Mouse (Mus musculus): Measurements from ENCODE around the gene Hist1h1a. TPM values are rescaled to one million over a fixed set of nuclear protein-coding genes. Genes with fewer than 3 reads are reported as not detected.

Hist1h1a gene
- total and polyA plus RNA-seq, 2 experiments from 2014 or later, result 138 TPM; not detected in 1

DNA sequence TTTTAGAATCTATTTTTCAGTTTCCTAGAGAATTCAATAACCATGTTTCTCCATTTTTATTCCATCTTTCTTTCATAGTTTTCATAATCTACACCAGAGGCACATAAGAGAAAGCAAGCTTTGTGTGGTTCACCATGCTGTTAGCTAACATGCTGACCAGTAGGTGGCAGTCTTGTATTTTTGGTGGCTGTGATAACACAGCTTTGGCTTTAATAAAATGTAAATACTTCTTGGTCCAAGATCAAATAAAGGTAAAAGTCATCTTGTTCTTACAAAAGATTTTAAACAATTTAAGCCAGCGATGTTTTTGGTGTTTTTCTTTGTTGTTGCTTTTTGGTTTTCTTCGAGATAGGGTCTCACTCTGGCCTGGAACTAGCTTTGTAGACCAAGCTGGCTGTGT, 29.1 kb downstream of the Hist1h1a start:
- Histone ChIP-seq H3K27me3 (ENCODE audit: insufficient read depth, low read length) (no peaks in the 10 kb centered on the region), H3K9ac (replicated peaks; ENCODE audit: low read length, poor library complexity, severe bottlenecking) (no peak overlapping the region), H3K9me3 (ENCODE audit: low read length) (no peaks in the 10 kb centered on the region), H3K36me3 (ENCODE audit: insufficient read depth, low read length) (no peaks in the 10 kb centered on the region), H3K4me3 (ENCODE audit: low read depth, low read length) (no peak overlapping the region), H3K27ac (ENCODE audit: low read depth, low read length) (no peak overlapping the region), H3K4me1 (ENCODE audit: insufficient read depth, low read length) (no peaks in the 10 kb centered on the region), H3K4me2 (ENCODE audit: low read depth, low read length, poor library complexity, severe bottlenecking) (no peak overlapping the region)
- ATAC-seq (ENCODE audit: low FRiP score) (no peak), DNase-seq (ENCODE audit: low spot score) (peak; percentile 82)
- TF ChIP-seq CTCF (IDR thresholded peaks at IDR 0.05), result peak; percentile 95
- 38% methylated on average over 2 of the region's 2 CpGs for WGBS

DNA sequence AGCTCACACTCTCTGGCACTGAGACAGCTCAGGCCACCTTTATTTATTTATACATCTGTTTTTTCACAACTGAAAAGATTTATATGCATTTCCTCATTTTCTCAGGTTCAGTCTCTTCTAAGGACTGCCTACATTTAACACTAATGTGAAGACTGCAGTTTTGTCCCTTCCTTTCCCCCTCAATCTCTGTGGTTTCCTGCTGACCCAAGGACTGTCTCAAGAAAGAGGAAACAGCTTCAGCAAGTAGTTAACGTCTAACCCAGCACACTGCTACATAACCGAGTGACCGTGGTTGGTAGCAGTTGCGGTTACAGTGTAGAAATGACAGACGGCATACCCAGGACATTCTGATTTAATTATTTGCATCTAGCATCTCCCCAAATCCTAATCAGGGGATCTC, 35.9 kb downstream of the Hist1h1a start:
- ATAC-seq (ENCODE audit: low FRiP score) (no peak), DNase-seq (ENCODE audit: low spot score) (no peak)
- Histone ChIP-seq H3K4me1 (ENCODE audit: insufficient read depth, low read length) (no peaks in the 10 kb centered on the region), H3K27ac (ENCODE audit: low read depth, low read length) (no peak overlapping the region), H3K27me3 (ENCODE audit: insufficient read depth, low read length) (no peaks in the 10 kb centered on the region), H3K9me3 (ENCODE audit: low read length) (no peaks in the 10 kb centered on the region), H3K4me2 (ENCODE audit: low read depth, low read length, poor library complexity, severe bottlenecking) (no peak overlapping the region), H3K4me3 (ENCODE audit: low read depth, low read length) (no peak overlapping the region), H3K9ac (replicated peaks; ENCODE audit: low read length, poor library complexity, severe bottlenecking) (no peak overlapping the region), H3K36me3 (ENCODE audit: insufficient read depth, low read length) (no peaks in the 10 kb centered on the region)
- no peak for TF ChIP-seq CTCF (IDR thresholded peaks at IDR 0.05)
- WGBS, result 87% methylated on average over 5 of the region's 5 CpGs

DNA sequence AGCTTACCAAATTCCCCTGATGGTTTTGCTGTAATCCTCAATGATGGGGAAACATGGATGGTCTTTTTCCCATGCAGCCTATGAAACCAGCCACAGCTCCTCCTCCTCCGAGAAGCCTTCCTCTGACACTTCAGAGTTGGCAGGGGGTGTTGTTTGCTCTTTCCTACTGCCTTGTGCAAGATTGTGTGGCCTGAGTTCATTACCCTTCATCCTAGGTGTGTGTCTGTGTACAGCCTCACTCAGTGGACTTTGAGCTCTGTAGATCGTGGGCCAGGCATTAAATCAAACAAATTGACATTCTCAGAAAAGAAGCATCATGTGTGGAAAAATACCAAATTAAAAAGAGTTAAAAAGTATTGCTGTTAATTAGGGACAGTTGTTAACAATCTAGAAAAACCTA, 41.1 kb downstream of the Hist1h1a start:
- TF ChIP-seq CTCF (IDR thresholded peaks at IDR 0.05), result no peak
- Histone ChIP-seq H3K4me2 (ENCODE audit: low read depth, low read length, poor library complexity, severe bottlenecking) (no peak overlapping the region), H3K9ac (replicated peaks; ENCODE audit: low read length, poor library complexity, severe bottlenecking) (no peak overlapping the region), H3K27ac (ENCODE audit: low read depth, low read length) (no peak overlapping the region), H3K36me3 (ENCODE audit: insufficient read depth, low read length) (no peaks in the 10 kb centered on the region), H3K27me3 (ENCODE audit: insufficient read depth, low read length) (no peaks in the 10 kb centered on the region), H3K4me1 (ENCODE audit: insufficient read depth, low read length) (no peaks in the 10 kb centered on the region), H3K4me3 (ENCODE audit: low read depth, low read length) (no peak overlapping the region), H3K9me3 (ENCODE audit: low read length) (no peaks in the 10 kb centered on the region)
- no peak for ATAC-seq (ENCODE audit: low FRiP score)
- WGBS, result 88% methylated on average over 2 of the region's 2 CpGs
- no peak for DNase-seq (ENCODE audit: low spot score)

DNA sequence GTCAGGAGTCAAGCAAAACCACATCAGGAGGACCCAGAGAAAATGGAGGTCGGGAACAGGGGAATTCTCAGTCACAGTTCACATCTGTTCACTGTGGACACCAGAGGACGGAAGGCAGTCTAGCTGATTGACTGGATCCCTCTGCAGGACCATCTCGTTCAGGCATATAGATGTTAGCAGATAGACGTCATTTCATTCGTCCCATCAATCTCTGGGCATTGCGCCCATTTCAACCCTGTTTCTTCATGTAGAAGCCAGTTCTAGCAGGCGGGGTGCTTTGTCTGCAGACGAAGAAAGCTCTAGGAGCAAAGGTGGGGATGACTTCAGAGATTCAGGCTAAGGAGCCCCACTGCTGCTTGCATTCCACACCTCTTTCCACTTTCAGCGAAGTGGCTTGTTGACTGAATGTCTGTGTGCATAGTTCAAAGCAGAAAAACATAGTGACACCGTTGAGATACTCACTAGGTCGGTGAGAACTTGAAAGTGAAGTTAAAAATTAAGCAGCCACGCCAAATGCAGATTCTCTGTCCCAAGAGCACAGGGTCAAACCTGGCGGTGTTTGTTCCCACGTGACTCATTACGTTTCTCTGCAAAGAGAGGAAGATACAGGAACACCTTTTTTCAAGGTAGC, 43.1 kb downstream of the Hist1h1a start, which contains the start of gene Slc17a2:
TSS of gene Slc17a2 (plus strand) at position 572 of the 631 bp plus-strand sequence.
- Histone ChIP-seq H3K9me3 (ENCODE audit: low read length) (no peaks in the 10 kb centered on the region), H3K9ac (replicated peaks; ENCODE audit: low read length, poor library complexity, severe bottlenecking) (no peak within 1 kb of the TSS), H3K36me3 (ENCODE audit: insufficient read depth, low read length) (no peaks in the 10 kb centered on the region), H3K27ac (ENCODE audit: low read depth, low read length) (no peak within 1 kb of the TSS), H3K4me2 (ENCODE audit: low read depth, low read length, poor library complexity, severe bottlenecking) (no peak within 1 kb of the TSS), H3K4me1 (ENCODE audit: insufficient read depth, low read length) (no peaks in the 10 kb centered on the region), H3K4me3 (ENCODE audit: low read depth, low read length) (no peak within 1 kb of the TSS), H3K27me3 (ENCODE audit: insufficient read depth, low read length) (no peaks in the 10 kb centered on the region)
- ATAC-seq (ENCODE audit: low FRiP score) (no peak), DNase-seq (ENCODE audit: low spot score) (no peak)
- WGBS, result 90% methylated on average over 15 of the region's 15 CpGs
- TF ChIP-seq CTCF (IDR thresholded peaks at IDR 0.05), result no peak

Small RNAs within 50 kb of the gene (microRNA-seq; reads per million reads assigned to microRNA genes)
- gene Gm44314 (ENCODE audit: borderline number of aligned reads) (not detected), gene Gm44484 (ENCODE audit: borderline number of aligned reads) (not detected)

Other genes with a start within 250 kb of the Hist1h1a start
Only the 30 nearest of the 37 such genes appear.
- gene Hist1h1d, start 210.4 kb upstream of the Hist1h1a start, total RNA-seq (2014; rRNA removed), result 21.3 and 23.4 TPM in 2 replicates
- gene Hist1h1d, start 210.4 kb upstream of the Hist1h1a start, polyA plus RNA-seq (2015; fragmentation: Nextera tagmentation; extraction: Ambion mirVana), result 0.04 and 0.07 TPM in 2 replicates
- 203 and 384 TPM in 2 replicates for gene Hist1h3e, start 201.3 kb upstream of the Hist1h1a start, total RNA-seq (2014; rRNA removed)
- gene Hist1h3e, start 201.3 kb upstream of the Hist1h1a start, polyA plus RNA-seq (2015; fragmentation: Nextera tagmentation; extraction: Ambion mirVana), result 1.2 and 1.9 TPM in 2 replicates
- 76.7 and 98.8 TPM in 2 replicates for gene Hist1h2ae, start 192.4 kb upstream of the Hist1h1a start, total RNA-seq (2014; rRNA removed)
- gene Hist1h2ae, start 192.4 kb upstream of the Hist1h1a start, polyA plus RNA-seq (2015; fragmentation: Nextera tagmentation; extraction: Ambion mirVana), result 4.5 and 5.9 TPM in 2 replicates
- gene Hist1h2bg, start 192.3 kb upstream of the Hist1h1a start, total RNA-seq (2014; rRNA removed), result 248 and 572 TPM in 2 replicates
- 2.8 and 4.5 TPM in 2 replicates for gene Hist1h2bg, start 192.3 kb upstream of the Hist1h1a start, polyA plus RNA-seq (2015; fragmentation: Nextera tagmentation; extraction: Ambion mirVana)
- gene Hist1h2bf, start 189.5 kb upstream of the Hist1h1a start, total RNA-seq (2014; rRNA removed), result 194 and 327 TPM in 2 replicates
- gene Hist1h2bf, start 189.5 kb upstream of the Hist1h1a start, polyA plus RNA-seq (2015; fragmentation: Nextera tagmentation; extraction: Ambion mirVana), result 0.43 TPM in 1 of 2 replicates, not detected in the other
- 162 and 232 TPM in 2 replicates for gene Hist1h2ad, start 189.3 kb upstream of the Hist1h1a start, total RNA-seq (2014; rRNA removed)
- gene Hist1h2ad, start 189.3 kb upstream of the Hist1h1a start, polyA plus RNA-seq (2015; fragmentation: Nextera tagmentation; extraction: Ambion mirVana), result not detected in 2 replicates
- 49.8 and 92.5 TPM in 2 replicates for gene Hist1h3d, start 187.9 kb upstream of the Hist1h1a start, total RNA-seq (2014; rRNA removed)
- 0.42 and 0.55 TPM in 2 replicates for gene Hist1h3d, start 187.9 kb upstream of the Hist1h1a start, polyA plus RNA-seq (2015; fragmentation: Nextera tagmentation; extraction: Ambion mirVana)
- gene Hist1h4d, start 182.1 kb upstream of the Hist1h1a start, total RNA-seq (2014; rRNA removed), result 900 and 1,141 TPM in 2 replicates
- gene Hist1h4d, start 182.1 kb upstream of the Hist1h1a start, polyA plus RNA-seq (2015; fragmentation: Nextera tagmentation; extraction: Ambion mirVana), result 18.0 and 18.8 TPM in 2 replicates
- gene Hist1h2be, start 142.5 kb upstream of the Hist1h1a start, total RNA-seq (2014; rRNA removed), result 75.1 and 75.2 TPM in 2 replicates
- 0.32 and 0.33 TPM in 2 replicates for gene Hist1h2be, start 142.5 kb upstream of the Hist1h1a start, polyA plus RNA-seq (2015; fragmentation: Nextera tagmentation; extraction: Ambion mirVana)
- 159 and 160 TPM in 2 replicates for gene Hist1h1e, start 141.1 kb upstream of the Hist1h1a start, total RNA-seq (2014; rRNA removed)
- 8.0 and 9.5 TPM in 2 replicates for gene Hist1h1e, start 141.1 kb upstream of the Hist1h1a start, polyA plus RNA-seq (2015; fragmentation: Nextera tagmentation; extraction: Ambion mirVana)
- gene Hist1h2ac, start 79.7 kb upstream of the Hist1h1a start, total RNA-seq (2014; rRNA removed), result 16.6 and 45.8 TPM in 2 replicates
- 0.21 and 0.28 TPM in 2 replicates for gene Hist1h2ac, start 79.7 kb upstream of the Hist1h1a start, polyA plus RNA-seq (2015; fragmentation: Nextera tagmentation; extraction: Ambion mirVana)
- gene Hist1h2bc, start 79.5 kb upstream of the Hist1h1a start, total RNA-seq (2014; rRNA removed), result 66.3 and 125 TPM in 2 replicates
- gene Hist1h2bc, start 79.5 kb upstream of the Hist1h1a start, polyA plus RNA-seq (2015; fragmentation: Nextera tagmentation; extraction: Ambion mirVana), result 23.7 and 28.6 TPM in 2 replicates
- 0.93 TPM in 1 of 2 replicates, not detected in the other for gene Hist1h1t, start 67.9 kb upstream of the Hist1h1a start, total RNA-seq (2014; rRNA removed)
- gene Hist1h1t, start 67.9 kb upstream of the Hist1h1a start, polyA plus RNA-seq (2015; fragmentation: Nextera tagmentation; extraction: Ambion mirVana), result not detected in 2 replicates
- gene Hist1h4c, start 65.2 kb upstream of the Hist1h1a start, total RNA-seq (2014; rRNA removed), result 622 and 783 TPM in 2 replicates
- 1.5 and 2.2 TPM in 2 replicates for gene Hist1h4c, start 65.2 kb upstream of the Hist1h1a start, polyA plus RNA-seq (2015; fragmentation: Nextera tagmentation; extraction: Ambion mirVana)
- gene Hfe, start 52.8 kb upstream of the Hist1h1a start, total RNA-seq (2014; rRNA removed), result 1.8 and 2.5 TPM in 2 replicates
- 4.0 and 5.8 TPM in 2 replicates for gene Hfe, start 52.8 kb upstream of the Hist1h1a start, polyA plus RNA-seq (2015; fragmentation: Nextera tagmentation; extraction: Ambion mirVana)
- 243 and 275 TPM in 2 replicates for gene Hist1h1c, start 24.9 kb upstream of the Hist1h1a start, total RNA-seq (2014; rRNA removed)
- gene Hist1h1c, start 24.9 kb upstream of the Hist1h1a start, polyA plus RNA-seq (2015; fragmentation: Nextera tagmentation; extraction: Ambion mirVana), result 26.1 and 26.5 TPM in 2 replicates
- 206 and 420 TPM in 2 replicates for gene Hist1h3c, start 18.1 kb upstream of the Hist1h1a start, total RNA-seq (2014; rRNA removed)
- not detected in 2 replicates for gene Hist1h3c, start 18.1 kb upstream of the Hist1h1a start, polyA plus RNA-seq (2015; fragmentation: Nextera tagmentation; extraction: Ambion mirVana)
- 491 and 821 TPM in 2 replicates for gene Hist1h2bb, start 16.9 kb upstream of the Hist1h1a start, total RNA-seq (2014; rRNA removed)
- 0.61 TPM in 1 of 2 replicates, not detected in the other for gene Hist1h2bb, start 16.9 kb upstream of the Hist1h1a start, polyA plus RNA-seq (2015; fragmentation: Nextera tagmentation; extraction: Ambion mirVana)
- 98.5 and 290 TPM in 2 replicates for gene Hist1h2ab, start 12.5 kb upstream of the Hist1h1a start, total RNA-seq (2014; rRNA removed)
- gene Hist1h2ab, start 12.5 kb upstream of the Hist1h1a start, polyA plus RNA-seq (2015; fragmentation: Nextera tagmentation; extraction: Ambion mirVana), result 2.1 and 2.4 TPM in 2 replicates
- gene Hist1h3b, start 11.4 kb upstream of the Hist1h1a start, total RNA-seq (2014; rRNA removed), result 124 and 290 TPM in 2 replicates
- 0.50 and 0.51 TPM in 2 replicates for gene Hist1h3b, start 11.4 kb upstream of the Hist1h1a start, polyA plus RNA-seq (2015; fragmentation: Nextera tagmentation; extraction: Ambion mirVana)
- 143 and 315 TPM in 2 replicates for gene Hist1h4b, start 6.7 kb upstream of the Hist1h1a start, total RNA-seq (2014; rRNA removed)
- gene Hist1h4b, start 6.7 kb upstream of the Hist1h1a start, polyA plus RNA-seq (2015; fragmentation: Nextera tagmentation; extraction: Ambion mirVana), result 1.6 and 2.0 TPM in 2 replicates
- 171 and 405 TPM in 2 replicates for gene Hist1h4a, start 2.4 kb upstream of the Hist1h1a start, total RNA-seq (2014; rRNA removed)
- gene Hist1h4a, start 2.4 kb upstream of the Hist1h1a start, polyA plus RNA-seq (2015; fragmentation: Nextera tagmentation; extraction: Ambion mirVana), result not detected in 2 replicates
- gene Hist1h3a, start 1.3 kb upstream of the Hist1h1a start, total RNA-seq (2014; rRNA removed), result 322 and 620 TPM in 2 replicates
- gene Hist1h3a, start 1.3 kb upstream of the Hist1h1a start, polyA plus RNA-seq (2015; fragmentation: Nextera tagmentation; extraction: Ambion mirVana), result 0.99 and 1.4 TPM in 2 replicates
- not detected in 2 replicates for gene Trim38, start 6.2 kb downstream of the Hist1h1a start, total RNA-seq (2014; rRNA removed)
- 0.10 TPM in 1 of 2 replicates, not detected in the other for gene Trim38, start 6.2 kb downstream of the Hist1h1a start, polyA plus RNA-seq (2015; fragmentation: Nextera tagmentation; extraction: Ambion mirVana)
- 0.11 TPM in 1 of 2 replicates, not detected in the other for gene Slc17a2, start 43.3 kb downstream of the Hist1h1a start, total RNA-seq (2014; rRNA removed)
- not detected in 2 replicates for gene Slc17a2, start 43.3 kb downstream of the Hist1h1a start, polyA plus RNA-seq (2015; fragmentation: Nextera tagmentation; extraction: Ambion mirVana)
- 0.05 TPM in 1 of 2 replicates, not detected in the other for gene Slc17a3, start 75.8 kb downstream of the Hist1h1a start, total RNA-seq (2014; rRNA removed)
- not detected in 2 replicates for gene Slc17a3, start 75.8 kb downstream of the Hist1h1a start, polyA plus RNA-seq (2015; fragmentation: Nextera tagmentation; extraction: Ambion mirVana)
- gene Slc17a1, start 104.1 kb downstream of the Hist1h1a start, total RNA-seq (2014; rRNA removed), result not detected in 2 replicates
- not detected in 2 replicates for gene Slc17a1, start 104.1 kb downstream of the Hist1h1a start, polyA plus RNA-seq (2015; fragmentation: Nextera tagmentation; extraction: Ambion mirVana)
- gene Slc17a4, start 151.3 kb downstream of the Hist1h1a start, total RNA-seq (2014; rRNA removed), result not detected in 2 replicates
- not detected in 2 replicates for gene Slc17a4, start 151.3 kb downstream of the Hist1h1a start, polyA plus RNA-seq (2015; fragmentation: Nextera tagmentation; extraction: Ambion mirVana)
- not detected in 2 replicates for gene Hist1h2ba, start 170.5 kb downstream of the Hist1h1a start, total RNA-seq (2014; rRNA removed)
- not detected in 2 replicates for gene Hist1h2ba, start 170.5 kb downstream of the Hist1h1a start, polyA plus RNA-seq (2015; fragmentation: Nextera tagmentation; extraction: Ambion mirVana)
- not detected in 2 replicates for gene Hist1h2aa, start 170.8 kb downstream of the Hist1h1a start, total RNA-seq (2014; rRNA removed)
- not detected in 2 replicates for gene Hist1h2aa, start 170.8 kb downstream of the Hist1h1a start, polyA plus RNA-seq (2015; fragmentation: Nextera tagmentation; extraction: Ambion mirVana)